Mouse (Mus musculus): ENCODE results near the gene Akna. TPM values are rescaled to one million over a fixed set of nuclear protein-coding genes. Genes with fewer than 3 reads are reported as not detected.

Gene Akna
- total RNA-seq, 2 experiments from 2014 or later: 0.97 to 1.8 TPM

GRCm38 (mm10) chr4:63426308-63426707 is 23.2 kb upstream of the Akna start:
- intact Hi-C loops (cut with DNase I): no loop called here
- H3K27ac ChIP-seq: no peak overlapping the region
- TF ChIP-seq CTCF (IDR thresholded peaks at IDR 0.05): no peak
- DNase-seq: no peak
- no peak overlapping the region for H3K4me3 ChIP-seq

DNA sequence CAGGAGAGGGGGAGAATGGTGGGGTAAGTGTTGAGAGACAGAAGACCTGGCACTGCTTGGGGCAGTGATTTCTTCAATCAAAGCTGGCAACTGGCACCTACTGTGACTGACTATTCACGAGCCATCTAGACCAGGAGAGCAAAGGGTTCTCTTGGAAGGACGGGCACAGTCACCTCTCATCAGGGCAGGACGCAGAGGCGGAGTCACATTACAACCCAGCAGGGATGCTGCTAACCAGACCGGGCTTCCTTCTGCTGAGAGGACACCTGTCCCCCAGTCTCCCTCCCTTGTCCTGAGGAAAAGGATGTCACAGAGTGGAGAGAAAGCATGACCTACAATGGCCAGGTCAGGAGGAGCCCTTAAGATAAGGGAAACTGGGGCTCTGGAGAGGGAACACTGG is 20.7 kb upstream of the Akna start:
- intact Hi-C loops (cut with DNase I): no loop called here
- TF ChIP-seq CTCF (IDR thresholded peaks at IDR 0.05): no peak
- Histone ChIP-seq H3K4me3 (no peak overlapping the region), H3K27ac (no peak overlapping the region; the same call in 1 of the 2 replicates)
- DNase-seq: no peak

- TF ChIP-seq CTCF (IDR thresholded peaks at IDR 0.05): no peak
- intact Hi-C loops (cut with DNase I): no loop called here
- DNase-seq: no peak
- Histone ChIP-seq H3K27ac (no peak overlapping the region), H3K4me3 (no peak overlapping the region)
Measured at GRCm38 (mm10) chr4:63423231-63423630, 20.1 kb upstream of the Akna start.

DNA sequence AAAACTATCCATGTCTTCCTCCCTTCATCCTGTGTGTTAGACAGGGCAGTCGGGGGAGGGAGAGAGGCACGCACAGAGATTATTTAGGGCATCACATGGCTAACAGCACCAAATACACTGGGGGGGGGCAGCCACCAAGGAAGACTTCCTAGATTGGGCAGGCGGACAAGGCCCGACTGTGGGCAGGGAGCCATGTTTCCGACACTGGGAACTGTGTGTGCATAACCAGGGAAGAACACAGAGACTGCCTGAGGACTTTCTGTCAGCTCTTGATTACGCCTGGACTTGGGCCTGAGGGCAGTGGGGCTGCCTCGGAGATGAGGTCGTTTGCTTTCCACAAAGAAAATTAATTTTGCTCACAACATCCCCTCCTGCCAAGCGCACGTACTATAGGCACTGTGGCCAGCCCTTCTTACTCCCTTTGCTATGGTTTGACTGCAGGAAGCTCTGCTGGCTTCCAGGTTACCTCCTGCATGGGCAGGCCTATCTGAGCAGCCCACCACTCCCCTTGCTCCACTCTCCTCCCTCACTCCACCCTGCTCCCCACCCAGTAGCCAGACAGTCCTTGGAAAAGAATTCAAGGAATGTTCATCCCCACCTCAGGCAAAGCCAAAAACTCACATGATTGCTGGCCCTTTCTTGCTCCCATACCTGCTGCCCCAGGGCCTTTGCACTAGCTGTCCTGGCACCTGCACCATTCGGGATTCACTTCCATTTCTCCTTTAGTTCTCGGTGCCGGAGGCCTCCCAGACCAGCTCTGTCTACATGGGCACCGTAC is 17.2 kb upstream of the Akna start:
- Histone ChIP-seq H3K4me3 (no peak overlapping the region), H3K27ac (no peak overlapping the region)
- intact Hi-C loops (cut with DNase I): no loop called here
- peak; percentile 71 for DNase-seq
- TF ChIP-seq CTCF (IDR thresholded peaks at IDR 0.05): no peak

- no peak for DNase-seq
- no peak overlapping the region for H3K27ac ChIP-seq
- TF ChIP-seq CTCF (IDR thresholded peaks at IDR 0.05): no peak
- intact Hi-C loops (cut with DNase I): loop anchor here (5.0 kb wide), 1 partner anchor 1074 kb away; no protein-coding TSS in a partner anchor
- H3K4me3 ChIP-seq: no peak overlapping the region
Measured at GRCm38 (mm10) chr4:63418270-63418669, 15.1 kb upstream of the Akna start.

- no peak overlapping the region for H3K27ac ChIP-seq
- no peak overlapping the region for H3K4me3 ChIP-seq
- intact Hi-C loops (cut with DNase I): loop anchor here (1.0 to 5.0 kb wide), 5 partner anchors 49 to 1075 kb away; no protein-coding TSS in a partner anchor
- DNase-seq: peak; percentile 80
- peak; percentile 94 for TF ChIP-seq CTCF (IDR thresholded peaks at IDR 0.05)
Measured at GRCm38 (mm10) chr4:63417318-63417957, 14.3 kb upstream of the Akna start.

GRCm38 (mm10) chr4:63414951-63415350 is 11.8 kb upstream of the Akna start:
- no peak for DNase-seq

DNA sequence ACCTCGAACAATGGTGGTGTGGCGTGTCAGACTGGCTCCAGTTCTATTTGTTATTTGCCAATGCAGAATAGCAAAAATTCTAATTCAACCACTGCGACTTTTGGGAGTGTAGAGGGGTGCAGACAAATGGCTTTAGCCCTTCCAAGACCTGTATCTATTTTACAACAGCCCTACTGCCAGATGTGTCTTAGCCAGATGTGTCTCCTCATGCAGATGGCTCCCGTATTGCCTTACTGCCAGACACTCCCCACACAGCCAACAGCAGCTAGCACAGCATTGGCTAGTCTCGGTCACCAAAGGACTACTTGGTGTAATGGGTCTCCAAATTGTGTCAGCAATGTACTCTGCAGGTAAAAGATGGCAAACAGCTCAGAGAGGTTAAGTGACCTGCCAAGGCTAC is 8.1 kb upstream of the Akna start:
- Histone ChIP-seq H3K27ac (no peak overlapping the region), H3K4me3 (no peak overlapping the region)
- intact Hi-C loops (cut with DNase I): loop anchor here (5.0 kb wide), 1 partner anchor 131 kb away; the partner anchor contains the start of gene Atp6v1g1
- TF ChIP-seq CTCF (IDR thresholded peaks at IDR 0.05): no peak
- DNase-seq: no peak

More at GRCm38 (mm10) chr4:63414951-63415350, 11.8 kb upstream of the Akna start:
- no peak overlapping the region for H3K27ac ChIP-seq
- TF ChIP-seq CTCF (IDR thresholded peaks at IDR 0.05): no peak
- intact Hi-C loops (cut with DNase I): loop anchor here (5.0 kb wide), 2 partner anchors 127 to 1077 kb away; partner anchors contain the start of gene Atp6v1g1
- no peak overlapping the region for H3K4me3 ChIP-seq

DNA sequence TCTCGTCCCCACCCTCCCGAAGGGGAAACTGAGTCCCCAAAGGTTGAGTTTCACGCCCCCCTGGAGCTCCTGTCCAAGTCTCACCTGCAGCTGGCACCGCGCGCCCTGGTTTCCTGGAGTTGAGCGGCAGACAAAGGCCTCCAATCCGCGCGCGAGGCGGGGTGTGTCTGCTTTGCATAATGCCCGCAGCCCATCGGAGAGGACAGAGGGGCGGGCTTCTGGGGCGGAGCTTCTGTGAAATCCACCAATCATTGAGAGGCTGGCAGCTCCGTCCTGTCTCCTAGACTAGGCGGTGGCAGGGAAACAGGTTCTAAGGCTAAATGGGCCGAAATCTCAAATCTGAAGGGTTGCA is 7.4 kb upstream of the Akna start:
- Histone ChIP-seq H3K4me3 (peak overlapping the region; percentile 86), H3K27ac (peak overlapping the region; percentile 63)
- DNase-seq: peak; percentile 97
- intact Hi-C loops (cut with DNase I): loop anchor here (5.0 kb wide), 1 partner anchor 132 kb away; the partner anchor contains the start of gene Atp6v1g1
- TF ChIP-seq CTCF (IDR thresholded peaks at IDR 0.05): no peak

- intact Hi-C loops (cut with DNase I): loop anchor here (2.0 to 5.0 kb wide), 2 partner anchors 41 to 132 kb away; partner anchors contain the start of gene Atp6v1g1
- DNase-seq: peak; percentile 89
- Histone ChIP-seq H3K27ac (peak overlapping the region; percentile 63), H3K4me3 (peak overlapping the region; percentile 86)
- TF ChIP-seq CTCF (IDR thresholded peaks at IDR 0.05): 0 out of 2 replicates have a peak, but pooled peaks have one; percentile 2
Measured at GRCm38 (mm10) chr4:63409908-63410582, 6.9 kb upstream of the Akna start.

DNA sequence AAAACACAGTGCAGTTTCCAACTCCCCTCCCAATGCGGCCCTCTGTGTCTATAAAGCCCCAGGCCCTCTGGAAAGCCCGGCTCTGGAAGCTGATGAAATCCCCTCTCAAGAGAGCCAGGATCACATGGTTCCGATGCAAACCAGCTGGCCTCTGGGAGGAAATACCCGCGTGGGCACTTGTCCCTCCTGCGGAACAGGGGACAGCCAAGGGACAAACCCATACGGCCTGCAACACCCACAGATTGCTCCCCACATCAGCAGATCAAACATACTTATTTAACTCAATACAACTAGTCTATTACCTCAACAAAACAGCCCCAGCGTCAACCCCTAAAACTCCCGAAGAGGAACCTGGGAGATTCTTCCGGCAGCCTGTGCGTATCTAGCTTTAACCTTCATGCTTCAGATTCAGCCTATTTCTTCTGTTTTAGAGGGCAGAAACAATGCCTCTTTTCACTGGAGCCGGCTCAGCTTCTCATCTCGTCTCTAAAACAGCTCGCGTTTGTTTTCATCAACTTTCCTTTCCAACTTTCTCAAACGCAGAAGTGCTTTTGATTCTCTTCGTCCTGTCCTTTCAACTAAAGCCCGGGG is 6.3 kb upstream of the Akna start:
- H3K27ac ChIP-seq: peak overlapping the region; percentile 63
- no peak for DNase-seq
- no peak for TF ChIP-seq CTCF (IDR thresholded peaks at IDR 0.05)
- peak overlapping the region; percentile 86 for H3K4me3 ChIP-seq
- intact Hi-C loops (cut with DNase I): loop anchor here (2.0 kb wide), 1 partner anchor 41 kb away; no protein-coding TSS in a partner anchor

GRCm38 (mm10) chr4:63408649-63409048 is 5.5 kb upstream of the Akna start:
- TF ChIP-seq CTCF (IDR thresholded peaks at IDR 0.05): peak; percentile 79
- Histone ChIP-seq H3K4me3 (peak overlapping the region; percentile 86), H3K27ac (peak overlapping the region; percentile 63; the same call in 1 of the 2 replicates)
- intact Hi-C loops (cut with DNase I): loop anchor here (2.0 kb wide), 1 partner anchor 40 kb away; no protein-coding TSS in a partner anchor
- peak; percentile 68 for DNase-seq
